Mouse (Mus musculus): ENCODE measurements at regions not wholly inside any gene's neighbourhood (a gene's known extent, or its start where the extent isn't known, plus 50 kb on each side); places are given as distances from the start of the nearest gene placed in this dataset.

DNA sequence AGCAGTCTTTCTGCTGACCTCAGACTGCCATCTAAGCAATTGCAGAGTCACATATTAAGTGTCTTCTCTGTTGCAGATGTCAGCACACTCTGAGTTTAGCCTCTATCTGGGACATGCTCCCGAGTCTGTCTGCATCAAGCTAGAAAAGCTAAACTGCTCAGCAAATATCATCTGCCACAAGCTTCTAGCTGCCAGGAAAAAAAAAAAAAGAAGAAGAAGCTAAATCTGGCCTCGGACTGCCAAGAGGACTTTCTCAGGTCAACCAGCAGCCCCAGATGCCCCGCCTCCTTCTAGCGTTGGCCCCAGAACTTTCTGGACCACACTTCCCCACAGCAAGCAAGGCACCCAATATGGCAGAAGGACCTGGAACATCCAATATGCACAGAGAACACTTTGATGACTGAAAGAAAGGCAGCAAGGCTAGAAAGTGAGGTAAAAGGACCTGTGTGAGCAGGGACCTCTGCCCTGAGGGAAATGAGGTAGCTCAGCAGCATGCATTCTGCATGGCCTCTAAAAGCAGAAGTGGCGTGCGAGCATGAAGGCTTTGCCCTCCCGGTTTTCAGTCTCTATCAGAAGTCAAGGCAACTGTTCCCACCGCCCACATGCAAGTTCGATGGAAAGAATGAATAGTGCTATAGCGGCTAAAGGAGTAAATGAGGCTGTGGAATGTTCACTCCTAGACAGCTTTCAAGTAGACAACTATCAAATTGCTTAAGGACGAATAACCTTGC lies 305.8 kb upstream of the Clint1 start:
- H3K9ac ChIP-seq (ENCODE audit: low read length): no peak overlapping the region
- no peak overlapping the region for H3K4me3 ChIP-seq (replicated peaks; ENCODE audit: low read length)
- H3K4me1 ChIP-seq (ENCODE audit: control insufficient read depth, insufficient read depth, low read length): no peaks in the 10 kb centered on the region
- H3K27me3 ChIP-seq (ENCODE audit: control insufficient read depth, insufficient read depth, low read length): no peaks in the 10 kb centered on the region
- no peaks in the 10 kb centered on the region for H3K9me3 ChIP-seq (replicated peaks; ENCODE audit: control insufficient read depth, low read length)
- H3K4me2 ChIP-seq (ENCODE audit: low read depth, low read length): no peak overlapping the region
- no peak for ATAC-seq (ENCODE audit: insufficient read depth, low FRiP score)
- H3K36me3 ChIP-seq (ENCODE audit: control insufficient read depth, insufficient read depth, low read length): no peaks in the 10 kb centered on the region
- 70% methylated on average over 11 of the region's 11 CpGs for WGBS
- H3K27ac ChIP-seq (ENCODE audit: low read length): no peak overlapping the region

DNA sequence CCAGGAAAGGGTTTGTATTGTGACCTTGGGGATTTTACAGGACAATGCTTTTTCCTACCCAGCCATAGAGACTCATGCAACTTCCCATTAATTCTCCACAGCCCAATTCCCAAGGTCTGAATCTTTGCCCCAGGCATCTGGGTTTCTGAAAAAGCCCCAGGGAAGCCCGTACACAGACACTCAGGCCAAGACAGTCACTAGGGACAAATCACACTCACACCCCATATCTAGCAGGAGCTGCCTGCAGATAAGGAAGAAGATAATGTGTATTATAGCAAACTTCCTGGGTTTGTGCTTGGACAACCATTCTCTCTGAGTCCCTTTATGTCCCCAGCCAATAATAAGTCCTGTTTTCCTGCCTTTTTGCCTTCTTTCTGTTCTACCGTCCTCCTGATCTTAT lies 305.0 kb upstream of the Clint1 start:
- Histone ChIP-seq H3K4me1 (ENCODE audit: control insufficient read depth, insufficient read depth, low read length) (no peaks in the 10 kb centered on the region), H3K9me3 (replicated peaks; ENCODE audit: control insufficient read depth, low read length) (no peaks in the 10 kb centered on the region), H3K4me3 (replicated peaks; ENCODE audit: low read length) (no peak overlapping the region), H3K9ac (ENCODE audit: low read length) (no peak overlapping the region), H3K36me3 (ENCODE audit: control insufficient read depth, insufficient read depth, low read length) (no peaks in the 10 kb centered on the region), H3K27ac (ENCODE audit: low read length) (no peak overlapping the region), H3K4me2 (ENCODE audit: low read depth, low read length) (no peak overlapping the region), H3K27me3 (ENCODE audit: control insufficient read depth, insufficient read depth, low read length) (no peaks in the 10 kb centered on the region)
- no peak for ATAC-seq (ENCODE audit: insufficient read depth, low FRiP score)
- 51% methylated on average over 2 of the region's 2 CpGs for WGBS

DNA sequence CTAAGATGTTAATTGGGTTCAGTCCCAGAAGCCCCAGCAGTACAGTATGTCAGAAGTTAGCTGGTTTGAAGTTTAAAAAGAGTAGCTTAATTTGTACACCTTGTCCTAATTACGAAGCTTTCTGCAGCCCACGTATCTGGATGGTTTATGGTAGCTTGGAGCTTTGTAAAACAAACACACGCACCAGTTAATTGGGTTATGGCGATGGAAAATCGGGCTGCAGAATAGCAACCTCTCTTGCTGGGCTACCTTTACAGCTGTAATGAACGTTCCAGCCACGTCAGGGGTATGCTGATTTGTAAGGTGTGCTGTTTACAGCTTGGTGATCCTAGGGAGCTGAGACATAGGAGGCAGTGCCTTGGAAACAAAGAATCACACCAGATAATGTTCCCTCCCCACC lies 301.5 kb upstream of the Clint1 start:
- Histone ChIP-seq H3K4me2 (ENCODE audit: low read depth, low read length) (no peak overlapping the region), H3K9me3 (replicated peaks; ENCODE audit: control insufficient read depth, low read length) (no peaks in the 10 kb centered on the region), H3K9ac (ENCODE audit: low read length) (no peak overlapping the region), H3K27me3 (ENCODE audit: control insufficient read depth, insufficient read depth, low read length) (no peaks in the 10 kb centered on the region), H3K27ac (ENCODE audit: low read length) (no peak overlapping the region), H3K4me3 (replicated peaks; ENCODE audit: low read length) (no peak overlapping the region), H3K4me1 (ENCODE audit: control insufficient read depth, insufficient read depth, low read length) (no peaks in the 10 kb centered on the region), H3K36me3 (ENCODE audit: control insufficient read depth, insufficient read depth, low read length) (no peaks in the 10 kb centered on the region)
- WGBS: 50% methylated on average over 7 of the region's 7 CpGs
- ATAC-seq (ENCODE audit: insufficient read depth, low FRiP score): no peak

DNA sequence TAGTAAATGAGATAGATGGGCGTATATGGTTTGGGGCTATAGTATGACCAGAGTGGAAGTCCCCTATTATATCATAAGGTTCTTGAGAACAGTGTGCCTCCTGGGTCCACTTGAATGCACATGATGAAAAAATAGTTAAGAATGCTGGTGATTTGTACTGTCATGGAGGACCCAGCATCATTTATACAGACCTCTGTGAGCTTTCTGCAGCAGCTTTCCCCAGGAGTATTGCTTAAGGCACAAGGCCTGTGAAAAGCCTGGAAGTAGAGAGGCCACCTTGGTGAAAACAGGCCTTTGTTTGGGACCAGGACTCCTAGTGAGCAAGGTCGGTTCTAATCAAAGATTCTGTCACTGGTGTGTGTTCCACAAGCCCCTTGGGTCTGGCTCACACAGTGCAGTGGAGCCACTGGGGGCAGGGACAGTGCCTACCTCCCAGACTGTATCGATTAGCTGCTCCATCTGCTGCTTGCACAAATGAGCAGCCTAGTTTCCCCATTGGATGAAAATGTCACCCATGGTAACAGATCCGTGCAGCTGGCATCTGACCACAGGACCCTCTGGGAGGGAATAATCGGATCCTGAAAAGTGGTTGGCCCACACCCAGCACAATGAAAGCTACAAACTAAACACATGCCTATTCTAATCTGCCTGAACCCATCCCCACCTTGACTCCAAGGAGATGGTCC lies 274.2 kb upstream of the Clint1 start:
- Histone ChIP-seq H3K4me2 (ENCODE audit: low read depth, low read length) (no peak overlapping the region), H3K4me1 (ENCODE audit: control insufficient read depth, insufficient read depth, low read length) (no peaks in the 10 kb centered on the region), H3K9me3 (replicated peaks; ENCODE audit: control insufficient read depth, low read length) (no peaks in the 10 kb centered on the region), H3K36me3 (ENCODE audit: control insufficient read depth, insufficient read depth, low read length) (no peaks in the 10 kb centered on the region), H3K27me3 (ENCODE audit: control insufficient read depth, insufficient read depth, low read length) (no peaks in the 10 kb centered on the region), H3K4me3 (replicated peaks; ENCODE audit: low read length) (no peak overlapping the region), H3K27ac (ENCODE audit: low read length) (no peak overlapping the region), H3K9ac (ENCODE audit: low read length) (no peak overlapping the region)
- no peak for ATAC-seq (ENCODE audit: insufficient read depth, low FRiP score)
- WGBS: 53% methylated on average over 5 of the region's 5 CpGs

DNA sequence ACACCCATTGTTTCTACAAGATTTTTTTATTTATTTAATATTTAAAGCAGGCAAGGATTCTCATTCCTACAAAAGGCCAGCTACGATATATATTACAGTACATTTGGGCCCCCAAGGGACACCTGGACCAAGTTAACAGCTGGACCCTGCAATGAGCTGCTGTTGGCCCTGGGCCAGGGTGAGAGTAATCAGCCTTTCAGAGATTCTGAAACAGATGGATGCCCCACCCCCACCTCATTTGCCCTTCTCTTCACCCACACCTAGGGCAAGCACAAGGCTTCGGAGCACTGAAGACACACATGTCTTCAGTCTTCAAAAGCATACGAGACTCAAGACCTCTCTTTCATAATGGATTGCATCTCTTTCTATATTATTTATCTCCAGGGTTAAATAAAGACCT lies 259.5 kb upstream of the Clint1 start:
- Histone ChIP-seq H3K9me3 (replicated peaks; ENCODE audit: control insufficient read depth, low read length) (no peaks in the 10 kb centered on the region), H3K27me3 (ENCODE audit: control insufficient read depth, insufficient read depth, low read length) (no peaks in the 10 kb centered on the region), H3K4me2 (ENCODE audit: low read depth, low read length) (no peak overlapping the region), H3K4me3 (replicated peaks; ENCODE audit: low read length) (no peak overlapping the region), H3K27ac (ENCODE audit: low read length) (no peak overlapping the region), H3K9ac (ENCODE audit: low read length) (no peak overlapping the region), H3K36me3 (ENCODE audit: control insufficient read depth, insufficient read depth, low read length) (no peaks in the 10 kb centered on the region), H3K4me1 (ENCODE audit: control insufficient read depth, insufficient read depth, low read length) (no peaks in the 10 kb centered on the region)
- ATAC-seq (ENCODE audit: insufficient read depth, low FRiP score): no peak
- 43% methylated on average over 3 of the region's 3 CpGs for WGBS

DNA sequence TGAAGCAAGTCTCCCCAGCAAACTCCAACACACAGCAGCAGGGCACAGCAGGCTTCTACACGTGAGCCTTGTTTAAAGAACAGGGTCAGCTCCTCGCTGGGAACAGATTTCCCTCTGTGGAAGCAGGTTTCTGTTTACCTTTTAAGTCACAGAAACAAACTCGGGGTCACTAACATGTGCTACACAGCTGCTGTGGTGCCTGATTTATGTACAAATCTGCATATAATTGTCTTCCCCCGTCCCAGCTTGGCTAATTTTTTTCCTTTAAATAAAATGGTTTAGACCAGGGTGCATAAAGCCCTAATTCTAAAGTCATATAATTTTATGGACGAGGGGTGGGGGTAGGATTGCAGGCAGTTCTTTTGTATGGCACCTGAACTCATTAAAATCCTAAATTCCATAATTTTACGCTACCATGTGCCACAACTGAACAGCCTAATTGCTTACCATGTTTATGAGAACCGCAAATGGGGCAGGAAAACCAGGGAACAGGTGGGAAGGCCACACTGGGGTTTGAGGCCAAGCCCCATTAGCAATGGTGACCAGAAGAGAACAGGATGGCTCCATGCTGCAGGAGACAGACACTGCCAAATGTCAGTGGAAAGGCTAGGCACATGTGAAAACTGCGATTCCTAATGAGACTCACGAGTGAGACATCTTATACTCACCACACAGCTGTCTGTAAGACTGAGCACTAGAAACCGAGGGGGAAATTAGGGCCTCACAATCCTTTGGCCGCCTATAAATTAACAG lies 258.8 kb upstream of the Clint1 start:
- H3K27ac ChIP-seq (ENCODE audit: low read length): no peak overlapping the region
- H3K4me1 ChIP-seq (ENCODE audit: control insufficient read depth, insufficient read depth, low read length): no peaks in the 10 kb centered on the region
- no peak for ATAC-seq (ENCODE audit: insufficient read depth, low FRiP score)
- H3K9ac ChIP-seq (ENCODE audit: low read length): no peak overlapping the region
- H3K4me2 ChIP-seq (ENCODE audit: low read depth, low read length): no peak overlapping the region
- no peaks in the 10 kb centered on the region for H3K36me3 ChIP-seq (ENCODE audit: control insufficient read depth, insufficient read depth, low read length)
- no peaks in the 10 kb centered on the region for H3K27me3 ChIP-seq (ENCODE audit: control insufficient read depth, insufficient read depth, low read length)
- no peaks in the 10 kb centered on the region for H3K9me3 ChIP-seq (replicated peaks; ENCODE audit: control insufficient read depth, low read length)
- 43% methylated on average over 11 of the region's 11 CpGs for WGBS
- H3K4me3 ChIP-seq (replicated peaks; ENCODE audit: low read length): no peak overlapping the region

DNA sequence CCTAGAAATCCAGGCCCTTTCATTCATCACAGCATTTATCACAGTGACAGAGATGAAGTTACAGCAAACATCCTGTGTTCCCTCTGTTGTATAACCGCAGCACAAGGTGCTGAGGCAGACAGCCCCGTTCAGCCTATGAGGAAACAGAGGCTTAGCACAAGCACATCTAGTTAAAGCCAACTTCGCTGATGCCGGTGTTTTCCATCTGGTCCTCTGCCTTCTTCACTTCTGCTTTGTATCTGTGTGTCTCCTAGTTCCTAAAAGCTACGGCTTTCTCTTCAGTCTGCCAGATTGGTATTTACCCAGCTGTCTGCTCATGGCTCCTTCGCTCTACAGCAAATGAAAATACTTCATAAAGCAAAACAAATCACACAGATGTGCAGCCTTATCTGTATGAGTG lies 256.5 kb upstream of the Clint1 start:
- WGBS: 44% methylated on average over 6 of the region's 6 CpGs
- H3K27ac ChIP-seq (ENCODE audit: low read length): no peak overlapping the region
- H3K36me3 ChIP-seq (ENCODE audit: control insufficient read depth, insufficient read depth, low read length): no peaks in the 10 kb centered on the region
- H3K27me3 ChIP-seq (ENCODE audit: control insufficient read depth, insufficient read depth, low read length): no peaks in the 10 kb centered on the region
- no peak overlapping the region for H3K9ac ChIP-seq (ENCODE audit: low read length)
- H3K4me1 ChIP-seq (ENCODE audit: control insufficient read depth, insufficient read depth, low read length): no peaks in the 10 kb centered on the region
- no peak overlapping the region for H3K4me3 ChIP-seq (replicated peaks; ENCODE audit: low read length)
- no peak overlapping the region for H3K4me2 ChIP-seq (ENCODE audit: low read depth, low read length)
- no peaks in the 10 kb centered on the region for H3K9me3 ChIP-seq (replicated peaks; ENCODE audit: control insufficient read depth, low read length)
- no peak for ATAC-seq (ENCODE audit: insufficient read depth, low FRiP score)

DNA sequence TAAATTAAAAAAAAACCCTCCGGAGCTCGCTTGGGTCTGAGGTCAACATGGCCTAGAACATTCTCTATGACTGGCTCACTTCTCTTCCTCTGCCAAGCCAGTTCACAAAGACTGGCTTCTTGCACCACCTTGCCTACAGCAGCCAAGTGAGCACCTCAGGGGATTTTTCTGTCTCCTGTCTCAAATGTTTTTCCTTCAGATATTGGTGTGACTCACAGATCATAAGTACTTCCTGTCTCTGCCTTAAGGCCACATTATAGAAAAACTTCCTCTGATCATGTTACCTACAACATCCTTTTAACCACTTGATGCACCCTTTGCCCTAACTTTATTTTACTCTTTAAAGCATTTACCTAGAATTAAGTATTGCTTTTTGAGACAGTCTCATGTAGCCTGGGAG lies 230.0 kb upstream of the Clint1 start:
- Histone ChIP-seq H3K4me1 (ENCODE audit: control insufficient read depth, insufficient read depth, low read length) (no peaks in the 10 kb centered on the region), H3K9me3 (replicated peaks; ENCODE audit: control insufficient read depth, low read length) (no peaks in the 10 kb centered on the region), H3K27ac (ENCODE audit: low read length) (no peak overlapping the region), H3K36me3 (ENCODE audit: control insufficient read depth, insufficient read depth, low read length) (no peaks in the 10 kb centered on the region), H3K4me2 (ENCODE audit: low read depth, low read length) (no peak overlapping the region), H3K4me3 (replicated peaks; ENCODE audit: low read length) (no peak overlapping the region), H3K27me3 (ENCODE audit: control insufficient read depth, insufficient read depth, low read length) (no peaks in the 10 kb centered on the region), H3K9ac (ENCODE audit: low read length) (no peak overlapping the region)
- WGBS: 91% methylated on average over 2 of the region's 2 CpGs
- ATAC-seq (ENCODE audit: insufficient read depth, low FRiP score): no peak

DNA sequence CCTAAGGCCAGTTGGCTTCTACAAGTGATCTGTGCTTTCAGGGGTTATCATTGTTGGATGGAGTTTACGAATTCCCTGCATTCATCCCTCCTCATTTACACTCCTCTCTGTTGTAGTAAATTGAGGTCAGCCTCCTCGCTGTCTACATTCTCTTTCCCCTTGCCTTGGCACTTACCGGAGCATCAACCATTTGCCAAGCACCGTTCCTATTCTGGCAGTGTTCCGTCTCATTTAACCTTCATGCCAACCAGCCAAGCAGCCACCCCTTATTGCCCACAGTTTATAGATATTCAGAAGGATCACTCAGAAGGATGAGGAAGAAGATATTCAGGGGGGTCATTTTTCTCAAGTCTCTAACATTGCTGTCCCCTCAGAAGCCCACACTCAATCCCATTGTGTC lies 229.2 kb upstream of the Clint1 start:
- no peaks in the 10 kb centered on the region for H3K27me3 ChIP-seq (ENCODE audit: control insufficient read depth, insufficient read depth, low read length)
- no peak for ATAC-seq (ENCODE audit: insufficient read depth, low FRiP score)
- no peaks in the 10 kb centered on the region for H3K4me1 ChIP-seq (ENCODE audit: control insufficient read depth, insufficient read depth, low read length)
- 89% methylated on average over 5 of the region's 5 CpGs for WGBS
- H3K9ac ChIP-seq (ENCODE audit: low read length): no peak overlapping the region
- H3K9me3 ChIP-seq (replicated peaks; ENCODE audit: control insufficient read depth, low read length): no peaks in the 10 kb centered on the region
- no peak overlapping the region for H3K4me3 ChIP-seq (replicated peaks; ENCODE audit: low read length)
- H3K4me2 ChIP-seq (ENCODE audit: low read depth, low read length): no peak overlapping the region
- no peak overlapping the region for H3K27ac ChIP-seq (ENCODE audit: low read length)
- no peaks in the 10 kb centered on the region for H3K36me3 ChIP-seq (ENCODE audit: control insufficient read depth, insufficient read depth, low read length)

Measured in stomach, embryonic 16.5 days (tissue).